Mouse (Mus musculus) gastrocnemius, postnatal 4 days (tissue): ENCODE measurements at regions not wholly inside any gene's neighbourhood (a gene's known extent, or its start where the extent isn't known, plus 50 kb on each side); places are given as distances from the start of the nearest gene placed in this dataset.

Experiments used
- DNase-seq, 2 experiments: peaks; one replicate each; pipeline ENCODE4 v3.0.0; 2021 to 2022; ENCODE audit warnings: low spot score in 2 of 2, mixed read lengths in 2 of 2

DNA sequence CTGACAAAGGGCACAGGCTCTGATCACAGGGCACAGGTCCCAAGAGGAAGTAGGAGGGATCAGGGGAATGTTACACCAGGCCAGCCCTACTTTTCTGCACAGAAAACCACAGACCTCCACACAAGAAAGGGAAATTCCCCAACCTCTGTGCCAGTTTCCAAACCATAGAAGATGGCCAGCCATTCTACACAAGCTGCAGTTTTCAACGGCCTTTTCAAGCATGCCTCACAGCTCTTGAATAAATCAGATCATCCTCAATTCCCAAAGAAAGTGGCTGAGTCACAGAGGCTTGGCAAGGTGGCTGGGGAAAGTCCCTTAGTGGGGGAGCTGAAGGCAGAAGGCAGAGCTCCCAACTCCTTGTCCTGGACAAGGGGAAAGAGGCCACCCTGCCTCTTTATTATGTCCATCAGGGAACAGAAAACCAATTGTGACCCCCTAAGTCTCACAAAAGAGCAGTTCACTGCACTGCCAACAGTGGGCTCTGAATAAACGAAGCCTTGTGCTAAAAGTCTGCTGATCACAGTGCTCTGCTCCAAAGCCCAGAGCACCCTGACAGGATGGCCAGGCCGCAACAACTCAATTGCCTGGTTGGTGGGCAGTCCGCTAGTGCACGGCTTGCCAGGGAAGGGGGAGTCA, 120.0 kb upstream of the Cd180 start:
- no peak for DNase-seq

GRCm38 (mm10) chr13:102576871-102577662, 116.3 kb upstream of the Cd180 start:
- no peak for DNase-seq

GRCm38 (mm10) chr13:102578811-102579210, 114.5 kb upstream of the Cd180 start:
- no peak for DNase-seq

DNA sequence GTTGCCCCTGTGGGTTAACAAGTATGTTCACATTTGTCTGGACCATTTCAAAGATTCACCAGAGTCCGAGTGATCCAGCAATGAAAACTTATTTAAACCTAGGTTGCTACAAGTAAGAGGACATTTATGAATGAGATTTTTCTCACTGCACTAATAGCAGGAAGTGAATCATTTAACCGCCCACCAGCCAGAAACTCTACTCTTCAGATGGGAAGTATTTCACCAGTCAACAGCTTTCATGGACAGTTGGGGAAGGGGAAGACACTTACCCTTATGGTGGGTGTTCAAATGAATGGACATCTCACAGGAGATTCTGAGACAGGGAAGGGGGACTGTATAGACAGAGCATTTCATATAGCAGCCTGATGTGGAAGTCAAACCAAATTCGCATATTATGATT, 113.7 kb upstream of the Cd180 start:
- DNase-seq, result no peak

DNA sequence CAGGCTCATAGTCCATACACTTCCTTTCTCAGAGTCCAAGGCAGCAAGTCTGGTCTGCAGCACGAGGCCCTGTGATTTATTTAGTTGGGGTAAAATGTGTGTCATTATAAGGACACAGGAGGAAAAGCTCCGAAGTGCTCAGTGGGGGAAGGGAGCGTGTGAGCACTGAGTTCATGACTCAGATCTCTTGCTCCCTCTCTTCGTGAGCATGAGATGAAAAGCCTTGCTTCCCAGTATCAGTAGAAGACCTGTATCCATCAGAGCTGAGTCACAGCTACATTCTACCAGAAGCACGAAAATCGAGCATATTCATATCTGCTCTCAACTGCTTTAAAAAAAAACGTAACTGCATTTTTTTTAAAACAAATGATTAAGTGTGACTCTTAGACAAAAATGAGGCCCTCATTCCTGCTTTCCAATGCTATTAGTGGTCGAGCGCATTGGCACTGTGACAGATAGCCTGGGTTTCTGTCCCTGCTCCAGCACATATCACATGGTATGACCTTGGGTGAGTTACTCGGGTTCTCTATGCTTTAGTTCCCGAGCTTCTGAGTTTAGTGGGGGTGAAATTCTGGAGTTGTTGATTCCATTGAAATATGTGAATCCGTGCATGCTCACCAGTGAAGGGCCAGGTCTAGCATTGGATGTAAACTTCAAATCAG, 109.2 kb upstream of the Cd180 start:
- no peak for DNase-seq

- DNase-seq, result no peak
These were observed 107.1 kb upstream of the Cd180 start for GRCm38 (mm10) chr13:102586215-102586614.

DNA sequence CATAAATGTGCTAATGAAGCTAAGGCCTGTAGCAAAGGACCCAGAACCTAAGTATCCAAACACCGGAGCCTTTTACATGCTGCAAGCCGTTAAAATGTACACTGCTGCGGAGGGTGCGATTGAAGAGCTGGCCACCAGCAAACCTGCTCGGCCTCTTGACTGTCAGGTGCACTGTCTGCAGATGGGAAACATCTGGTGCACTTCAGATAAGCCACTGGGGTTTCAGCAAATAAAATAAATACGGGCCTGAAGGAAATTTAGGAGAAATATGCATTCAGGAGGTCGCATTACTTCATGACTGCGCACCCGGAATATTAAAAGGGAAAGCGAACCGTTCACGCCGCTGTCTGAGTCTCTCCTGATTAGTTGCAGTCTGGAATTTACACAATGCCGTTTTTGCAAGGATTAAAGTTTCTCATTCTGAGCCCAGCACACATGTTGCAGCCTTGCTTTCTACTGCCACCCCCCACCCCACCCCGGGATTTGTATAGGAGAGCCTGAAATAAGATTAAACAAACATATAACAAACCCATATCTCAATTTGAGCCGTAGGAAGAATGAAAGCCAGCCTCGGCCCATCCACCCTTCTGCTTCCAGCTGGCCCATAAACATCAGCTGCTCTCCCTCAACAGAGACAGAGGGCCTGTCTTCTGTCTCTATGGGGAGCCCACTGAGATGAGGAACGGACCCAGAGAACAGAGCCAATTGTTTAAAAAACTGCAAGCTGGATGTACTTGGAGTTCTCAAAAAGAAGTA, 103.5 kb upstream of the Cd180 start:
- DNase-seq, result peak in 1 of 2 experiments; percentile 37

DNA sequence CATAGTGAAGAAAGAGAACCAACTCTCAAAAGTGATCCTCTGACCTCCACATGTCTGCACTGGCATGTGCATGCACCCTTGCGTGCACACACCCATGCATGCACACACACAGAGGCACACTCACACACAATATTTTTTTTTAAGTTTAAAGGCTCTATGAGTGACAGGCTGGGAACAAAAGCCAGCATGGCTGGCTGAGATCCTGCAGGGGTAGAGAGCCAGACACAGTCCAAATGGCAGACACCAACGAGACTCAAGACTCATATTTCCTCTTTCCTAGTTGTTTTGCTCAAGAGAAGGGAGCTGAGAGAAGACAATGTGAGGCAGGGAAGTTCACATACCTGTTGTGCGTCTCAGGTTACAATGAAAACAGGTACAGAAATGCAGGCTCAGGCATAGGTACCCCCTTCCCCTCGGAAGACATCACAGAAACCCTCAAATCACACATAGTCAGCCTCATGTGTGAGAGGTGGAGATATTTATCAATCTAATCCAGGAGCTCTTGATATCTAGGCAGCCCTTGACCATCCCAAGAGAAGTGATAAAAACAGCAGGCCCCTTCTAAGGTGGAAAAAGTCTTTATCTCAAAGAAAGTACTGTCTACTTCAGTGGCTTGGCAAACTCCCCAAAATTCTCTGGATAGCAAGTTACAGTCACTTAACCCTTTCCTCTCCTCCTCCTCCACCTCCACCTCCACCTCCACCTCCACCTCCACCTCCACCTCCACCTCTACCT, 101.4 kb upstream of the Cd180 start:
- DNase-seq, result no peak

- peak in 1 of 2 experiments; percentile 65 for DNase-seq
These were observed 99.8 kb upstream of the Cd180 start for GRCm38 (mm10) chr13:102593405-102594200.

- DNase-seq, result no peak
These were observed 99.2 kb upstream of the Cd180 start for GRCm38 (mm10) chr13:102594201-102594600.

DNA sequence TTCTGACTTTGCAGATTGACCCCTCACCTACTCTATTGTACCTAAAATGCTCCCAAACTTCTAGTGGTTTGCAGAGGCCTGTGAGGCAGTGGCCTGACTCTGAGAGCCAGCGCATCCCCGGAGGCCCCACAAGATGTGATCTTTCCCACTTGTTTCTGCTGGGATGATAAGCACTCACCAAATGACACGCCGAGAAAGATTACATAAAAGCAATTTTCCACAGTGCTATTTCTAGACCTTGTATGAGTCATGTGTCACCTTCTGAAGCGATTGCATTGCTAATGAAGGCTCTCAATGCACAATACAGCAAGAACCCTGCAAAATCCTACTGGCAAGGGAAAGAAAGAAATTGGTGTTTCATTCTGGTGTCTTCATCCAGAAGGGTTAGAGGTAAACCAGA, 97.8 kb upstream of the Cd180 start:
- DNase-seq, result no peak

DNA sequence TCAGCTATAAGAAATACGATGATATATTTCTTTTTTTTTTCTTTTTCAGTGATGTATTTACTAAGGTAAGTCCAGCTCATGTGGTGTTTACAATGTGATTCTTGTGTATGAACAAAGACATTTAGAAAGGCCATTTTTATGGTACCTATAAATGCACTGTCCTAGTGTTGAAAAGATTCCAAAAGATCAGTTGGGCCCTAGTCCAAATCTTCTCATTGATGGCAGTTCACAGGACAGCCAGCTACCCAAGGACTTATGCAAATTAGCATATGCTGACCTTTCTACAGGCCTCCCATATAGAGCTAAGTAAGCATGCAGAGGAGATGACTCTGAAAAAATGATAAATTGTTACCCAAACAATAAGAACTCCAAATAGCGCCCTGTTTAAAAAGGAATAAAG, 97.3 kb upstream of the Cd180 start:
- no peak for DNase-seq

DNA sequence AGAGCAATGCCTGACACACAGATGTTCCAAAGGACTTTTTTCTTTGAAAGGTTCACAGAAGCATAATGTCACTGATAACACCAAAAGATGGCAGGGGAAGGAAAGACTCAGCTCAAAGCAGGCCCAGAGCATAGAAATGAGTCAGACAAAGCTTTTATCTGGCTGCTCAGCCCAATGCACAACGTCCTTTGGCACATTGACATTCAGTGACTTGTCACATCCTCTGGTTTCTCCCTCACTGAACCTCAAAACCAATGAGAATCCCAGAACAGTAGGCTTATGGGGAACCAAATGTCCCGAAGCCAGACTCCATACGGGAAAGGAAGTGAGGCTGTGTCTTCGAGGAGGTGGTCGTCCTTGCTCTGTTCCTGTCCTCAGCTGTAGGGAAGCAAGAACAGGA, 95.2 kb upstream of the Cd180 start:
- no peak for DNase-seq

- no peak for DNase-seq
These were observed 93.8 kb upstream of the Cd180 start for GRCm38 (mm10) chr13:102599602-102600001.

DNA sequence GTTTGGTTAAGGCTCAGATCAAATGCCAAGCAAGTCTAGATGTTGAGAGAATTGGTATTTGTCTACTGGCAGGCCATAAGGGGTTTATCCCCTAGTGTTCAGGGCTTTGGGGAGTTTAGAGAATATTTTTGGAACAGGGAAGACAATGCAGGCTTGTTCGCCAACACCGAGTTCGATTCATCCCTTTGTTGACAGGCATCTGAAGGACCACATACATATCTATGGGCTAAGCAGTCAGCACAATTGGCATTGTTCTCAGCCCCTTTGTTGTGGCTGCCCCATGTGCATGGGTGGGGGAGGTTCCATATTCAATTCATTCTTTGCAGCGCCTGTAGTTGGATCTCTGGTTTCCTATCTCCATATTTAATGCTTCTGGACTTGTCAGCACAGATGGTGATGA, 93.3 kb upstream of the Cd180 start:
- DNase-seq, result no peak

GRCm38 (mm10) chr13:102624461-102624860, 68.9 kb upstream of the Cd180 start:
- no peak for DNase-seq

DNA sequence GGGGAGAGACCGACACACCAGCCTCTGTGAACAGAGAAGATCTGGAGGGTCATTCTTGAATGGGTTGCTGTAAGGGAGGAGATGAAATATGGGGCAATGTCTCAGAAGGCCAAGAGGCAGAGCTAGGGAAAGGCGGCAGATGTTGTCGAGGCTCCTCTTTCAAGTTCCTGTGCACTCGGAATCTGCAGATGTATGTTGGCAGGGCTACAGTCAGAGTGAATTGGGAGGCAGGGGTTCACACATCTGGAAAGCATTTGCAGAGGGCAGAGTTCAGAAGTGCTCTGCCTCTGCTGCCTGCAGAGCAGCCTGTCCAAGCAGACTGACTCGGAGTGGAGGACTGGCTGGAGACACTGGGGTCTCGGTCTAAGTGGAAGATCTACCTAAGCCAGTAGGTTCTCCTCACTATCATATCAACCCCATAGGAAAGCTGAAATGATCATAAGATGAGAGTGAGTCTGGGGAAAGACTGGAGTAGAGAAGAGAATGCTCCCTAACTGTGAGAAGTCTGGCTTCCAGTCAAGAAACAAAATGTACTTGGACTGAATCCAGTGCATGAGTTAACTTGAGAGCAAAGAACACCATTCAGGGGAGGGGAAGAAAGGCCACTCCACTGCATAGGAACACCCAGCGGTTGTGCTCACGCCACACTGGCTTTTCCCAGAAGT, 68.1 kb upstream of the Cd180 start:
- DNase-seq, result peak in 1 of 2 experiments; percentile 60

DNA sequence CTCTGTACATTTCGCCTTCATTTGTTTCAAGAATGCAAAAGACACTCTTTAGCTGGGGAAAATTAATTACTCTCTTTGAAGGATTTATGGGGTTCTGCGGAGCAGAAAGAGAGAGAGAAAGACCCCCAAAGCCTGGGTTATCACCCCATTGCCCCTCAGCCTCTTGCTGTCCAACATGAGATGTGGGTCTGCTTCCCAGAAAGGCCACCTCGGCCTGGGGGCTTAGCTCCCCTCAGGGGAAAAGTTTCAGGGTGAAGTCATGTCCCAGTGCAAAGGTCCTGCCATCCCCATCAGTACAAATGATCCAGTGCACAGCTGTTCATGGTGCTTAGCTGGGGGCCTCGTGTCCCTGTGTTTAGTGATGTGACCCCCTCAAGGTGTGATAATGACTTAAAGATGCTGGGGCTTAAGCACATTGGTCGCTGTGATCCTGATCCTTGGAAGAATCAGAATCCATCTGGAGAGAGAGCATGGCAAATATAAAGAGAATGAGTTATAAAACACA, 67.5 kb upstream of the Cd180 start:
- no peak for DNase-seq

- DNase-seq, result no peak
These were observed 65.6 kb upstream of the Cd180 start for GRCm38 (mm10) chr13:102627786-102628185.
